ENCODE assay signal across 29 mouse cellular contexts in genomic region chr12:107823768-107824394, GRCm38 (mm10).
DNase-seq lines count a peak whose midpoint lies in the region; ATAC-seq lines count a peak whose summit lies in the region.
"Had no signal": no experiment of that assay in that cellular context is flagged by ENCODE, and none has a peak within 500 bp of the region (broad histone marks: within the 10 kb centered on the region; RNA-seq: fewer than 3 reads in every experiment).

No protein-coding gene starts in this region.

- 64% methylated on average over 5 of the region's 5 CpGs for WGBS in intestine, embryonic 16.5 days
- 84% methylated on average over 5 of the region's 5 CpGs for WGBS in midbrain, embryonic 10.5 days

- H3K9ac ChIP-seq in intestine, embryonic 16.5 days (ENCODE audit: low read depth, low read length) = no peak overlapping the region
- H3K9ac ChIP-seq: embryonic facial prominence, embryonic 12.5 days; embryonic facial prominence, embryonic 15.5 days; forebrain, embryonic 12.5 days; forebrain, embryonic 15.5 days; heart, embryonic 13.5 days; hindbrain, embryonic 14.5 days had no signal

- no peaks in the 10 kb centered on the region for H3K36me3 ChIP-seq in intestine, embryonic 16.5 days (ENCODE audit: control insufficient read depth, insufficient read depth, low read length)
- no peaks in the 10 kb centered on the region for H3K36me3 ChIP-seq in midbrain, embryonic 10.5 days
- H3K36me3 ChIP-seq: embryonic facial prominence, embryonic 12.5 days; embryonic facial prominence, embryonic 15.5 days; forebrain, embryonic 12.5 days; forebrain, embryonic 15.5 days; G1E; heart, embryonic 10.5 days; heart, embryonic 13.5 days had no signal

- H3K4me2 ChIP-seq in intestine, embryonic 16.5 days (ENCODE audit: low read depth, low read length) = no peak overlapping the region
- H3K4me2 ChIP-seq: embryonic facial prominence, embryonic 12.5 days; embryonic facial prominence, embryonic 15.5 days; forebrain, embryonic 12.5 days; forebrain, embryonic 15.5 days; heart, embryonic 13.5 days; hindbrain, embryonic 14.5 days had no signal

- peaks cover 6% of the 10 kb centered on the region for H3K4me1 ChIP-seq in intestine, embryonic 16.5 days (ENCODE audit: control insufficient read depth, insufficient read depth, low read length)
- H3K4me1 ChIP-seq in midbrain, embryonic 10.5 days = peaks cover 11% of the 10 kb centered on the region; the same call in 1 of the 2 replicates
- H3K4me1 ChIP-seq: embryonic facial prominence, embryonic 12.5 days; embryonic facial prominence, embryonic 15.5 days; forebrain, embryonic 15.5 days; heart, embryonic 10.5 days had no signal

- peak; percentile 62 for DNase-seq in layer of hippocampus, adult 11-12 months (ENCODE audit: low spot score)
- no peak for DNase-seq in layer of hippocampus, postnatal 25 days (ENCODE audit: extremely low spot score in 1 of 2, low spot score in 1 of 2)
- DNase-seq in layer of hippocampus, adult 9-10 months (ENCODE audit: low spot score) = peak; percentile 42
- DNase-seq in frontal cortex, postnatal 10 days (ENCODE audit: low spot score in 2 of 2) = no peak
- no peak for DNase-seq in thymus, postnatal 4 days
- no peak for DNase-seq in midbrain, embryonic 10.5 days (ENCODE audit: low spot score)
- DNase-seq: adrenal gland, postnatal 10 days; adrenal gland, postnatal 36 days; B cell, adult 2 months; cerebellum, adult 11 months; cerebellum, adult 2 months; cerebellum, adult 9-11 months; cerebellum, postnatal 25 days; gastrocnemius, postnatal 10 days; gastrocnemius, postnatal 36 days; heart, adult 2 months; heart, postnatal 14 days; heart, postnatal 4 days had no signal

- no peak overlapping the region for H3K27ac ChIP-seq in intestine, embryonic 16.5 days (ENCODE audit: low read length)
- H3K27ac ChIP-seq in midbrain, embryonic 10.5 days (replicated peaks) = no peak overlapping the region
- H3K27ac ChIP-seq: embryonic facial prominence, embryonic 12.5 days; embryonic facial prominence, embryonic 15.5 days; forebrain, embryonic 12.5 days; forebrain, embryonic 15.5 days; heart, adult 2 months; heart, embryonic 10.5 days; heart, embryonic 13.5 days; hindbrain, embryonic 14.5 days had no signal

- peak; percentile 74 for ATAC-seq in intestine, embryonic 16.5 days
- ATAC-seq: forebrain, embryonic 15.5 days; Patski had no signal

- H3K9me3 ChIP-seq in intestine, embryonic 16.5 days (ENCODE audit: control insufficient read depth, low read length) = no peaks in the 10 kb centered on the region
- H3K9me3 ChIP-seq in midbrain, embryonic 10.5 days (replicated peaks) = no peaks in the 10 kb centered on the region
- H3K9me3 ChIP-seq: embryonic facial prominence, embryonic 12.5 days; embryonic facial prominence, embryonic 15.5 days; forebrain, embryonic 12.5 days; forebrain, embryonic 15.5 days; heart, embryonic 10.5 days; heart, embryonic 13.5 days had no signal

- H3K27me3 ChIP-seq in intestine, embryonic 16.5 days (replicated peaks; ENCODE audit: control insufficient read depth, insufficient read depth, low read length) = no peaks in the 10 kb centered on the region
- H3K27me3 ChIP-seq in midbrain, embryonic 10.5 days (ENCODE audit: low read depth, poor library complexity, severe bottlenecking) = no peaks in the 10 kb centered on the region
- H3K27me3 ChIP-seq: CH12.LX; embryonic facial prominence, embryonic 12.5 days; embryonic facial prominence, embryonic 15.5 days; forebrain, embryonic 12.5 days; forebrain, embryonic 15.5 days; heart, embryonic 13.5 days; Patski had no signal

- no peak overlapping the region for H3K4me3 ChIP-seq in intestine, embryonic 16.5 days (ENCODE audit: low read length)
- H3K4me3 ChIP-seq in midbrain, embryonic 10.5 days = no peak overlapping the region
- H3K4me3 ChIP-seq: embryonic facial prominence, embryonic 12.5 days; embryonic facial prominence, embryonic 15.5 days; forebrain, embryonic 12.5 days; forebrain, embryonic 15.5 days; heart, adult 2 months; heart, embryonic 10.5 days; heart, embryonic 13.5 days had no signal

Comparison
In these comparisons a context has a peak if more than half of its experiments do, and no peak if none do; other contexts are left out.
1. DNase-seq: peak in layer of hippocampus, adult 11-12 months (single experiment) and layer of hippocampus, adult 9-10 months (single experiment); none in layer of hippocampus, postnatal 25 days (0 of 2), frontal cortex, postnatal 10 days (0 of 2), thymus, postnatal 4 days (single experiment) and midbrain, embryonic 10.5 days (single experiment).